Mouse (Mus musculus): ENCODE measurements around the gene Ccdc189.

The Ccdc189 gene

GRCm38 (mm10) chr7:127592575-127592974 is 4.2 kb upstream of the Ccdc189 start:
- no peak for DNase-seq (ENCODE audit: extremely low read depth, low read depth)

DNA sequence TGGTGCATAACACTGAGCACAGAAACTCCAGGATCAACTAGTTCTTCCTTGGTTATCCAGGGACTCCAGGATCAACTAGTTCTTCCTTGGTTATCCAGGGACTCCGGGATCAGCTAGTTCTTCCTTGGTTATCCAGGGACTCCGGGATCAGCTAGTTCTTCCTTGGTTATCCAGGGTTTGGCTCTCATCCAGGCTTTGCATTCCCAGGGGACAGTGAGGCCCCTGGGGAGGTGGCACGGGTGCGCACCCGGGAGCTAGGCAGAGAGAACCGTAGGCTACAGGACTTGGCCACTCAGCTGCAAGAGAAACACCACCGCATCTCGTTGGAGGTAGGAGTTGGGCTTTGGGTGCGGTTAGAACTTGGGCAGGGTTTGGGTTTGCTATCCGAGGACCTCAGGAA is 2.7 kb upstream of the Ccdc189 start:
- DNase-seq (ENCODE audit: extremely low read depth, low read depth), result no peak

- no peak for DNase-seq (ENCODE audit: extremely low read depth, low read depth)
Observed at GRCm38 (mm10) chr7:127589637-127590036, 1.2 kb upstream of the Ccdc189 start.

DNA sequence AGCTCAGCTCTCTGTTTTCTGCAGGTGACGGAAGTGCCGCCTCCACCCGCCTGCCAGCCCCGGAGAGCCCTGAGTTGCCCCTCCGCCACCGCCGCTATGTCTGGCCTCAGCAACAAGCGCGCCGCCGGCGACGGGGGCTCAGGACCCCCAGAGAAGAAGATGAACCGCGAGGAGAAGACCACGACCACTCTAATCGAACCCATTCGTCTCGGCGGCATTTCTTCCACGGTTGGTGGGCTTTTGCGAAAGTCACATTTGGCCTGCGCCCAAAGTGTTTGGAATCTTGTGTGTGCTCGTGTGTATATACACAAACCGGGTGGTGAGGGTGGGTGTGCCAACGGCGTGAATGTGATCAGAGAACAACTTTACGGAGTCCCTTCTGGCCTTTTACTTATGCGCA is 506 bp upstream of the Ccdc189 start:
- DNase-seq (ENCODE audit: extremely low read depth, low read depth), result no peak

GRCm38 (mm10) chr7:127587196-127587595 is 1.2 kb downstream of the Ccdc189 start:
- no peak for DNase-seq (ENCODE audit: extremely low read depth, low read depth)

- peak; percentile 50 for DNase-seq (ENCODE audit: extremely low read depth, low read depth)
Observed at GRCm38 (mm10) chr7:127586149-127586548, 2.2 kb downstream of the Ccdc189 start.

DNA sequence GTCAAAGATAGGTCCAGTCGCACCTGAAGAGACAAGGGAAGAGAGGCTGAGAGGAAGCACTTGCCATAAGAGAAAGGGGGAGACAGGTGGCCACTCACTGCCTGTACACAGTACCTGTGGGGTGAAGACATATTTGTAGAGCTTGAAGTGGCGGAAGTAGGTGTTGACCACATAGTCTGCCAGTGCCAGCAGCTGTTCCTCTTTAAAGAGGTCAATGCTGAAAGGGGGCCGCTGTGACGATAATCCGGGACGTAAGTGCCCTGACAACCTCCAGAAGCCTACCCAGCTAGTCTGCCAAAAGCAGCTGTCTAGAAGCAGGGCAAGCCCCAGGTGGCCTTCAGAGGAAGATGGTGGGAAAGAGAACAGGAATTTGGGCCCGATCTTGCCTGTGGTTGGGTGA is 3.4 kb downstream of the Ccdc189 start:
- DNase-seq (ENCODE audit: extremely low read depth, low read depth), result no peak

- no peak for DNase-seq (ENCODE audit: extremely low read depth, low read depth)
Observed at GRCm38 (mm10) chr7:127583260-127583659, 5.1 kb downstream of the Ccdc189 start.

- no peak for DNase-seq (ENCODE audit: extremely low read depth, low read depth)
Observed at GRCm38 (mm10) chr7:127574115-127574514, 14.3 kb downstream of the Ccdc189 start.

DNA sequence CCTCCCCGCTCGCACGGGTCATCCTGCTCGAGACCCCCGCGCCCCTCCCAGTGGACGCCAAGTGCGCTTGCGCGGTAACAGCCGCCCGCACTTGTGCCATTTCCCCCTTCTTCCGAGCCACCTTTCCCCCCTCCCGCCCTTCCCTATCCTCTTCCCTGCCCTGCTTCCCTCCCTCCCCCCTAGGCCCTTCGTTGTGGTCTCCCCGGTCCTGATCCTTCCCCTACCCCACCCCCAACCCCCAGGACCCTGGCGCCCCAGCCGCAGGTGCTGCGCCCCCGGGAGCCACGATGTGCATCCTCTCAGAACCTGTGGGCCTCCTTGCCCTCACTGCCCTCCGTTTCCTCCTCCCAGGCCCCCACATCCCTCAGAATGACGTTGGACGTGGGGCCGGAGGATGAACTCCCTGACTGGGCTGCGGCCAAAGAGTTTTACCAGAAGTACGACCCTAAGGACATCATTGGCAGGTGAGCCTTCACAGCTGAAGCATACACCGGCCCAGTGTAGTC is 14.8 kb downstream of the Ccdc189 start:
- no peak for DNase-seq (ENCODE audit: extremely low read depth, low read depth)

- DNase-seq (ENCODE audit: extremely low read depth, low read depth), result peak; percentile 99
Observed at GRCm38 (mm10) chr7:127572895-127573471, 15.4 kb downstream of the Ccdc189 start, which contains the start of gene Phkg2. Gene Phkg2 (plus strand): TSS chr7:127573340.

GRCm38 (mm10) chr7:127564381-127565150 is 23.8 kb downstream of the Ccdc189 start:
- DNase-seq (ENCODE audit: extremely low read depth, low read depth), result no peak

DNA sequence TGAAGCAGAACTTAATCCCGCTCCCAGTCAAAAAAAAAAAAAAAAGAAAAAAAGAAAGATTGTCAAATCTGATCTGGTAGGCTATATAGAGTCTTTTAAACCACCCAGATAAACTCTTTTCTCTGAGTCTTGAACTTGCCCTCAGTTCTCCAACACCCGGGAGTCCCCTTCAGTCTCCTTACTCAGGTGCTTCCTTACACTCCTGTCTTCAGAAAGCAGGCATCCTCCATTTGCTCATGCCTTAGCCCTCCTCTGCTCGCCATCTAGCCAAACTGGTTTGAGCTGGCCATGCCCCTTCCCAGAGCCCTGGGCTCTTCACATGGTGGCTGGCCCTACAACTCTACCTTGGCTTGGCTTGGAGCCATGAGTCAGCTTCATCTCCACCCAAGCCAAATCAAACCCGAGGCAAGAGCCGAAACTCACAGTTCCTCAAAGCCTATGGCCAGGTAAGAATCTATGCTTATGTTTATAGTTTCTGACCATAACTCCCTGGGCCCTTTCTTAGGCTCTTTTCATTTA is 27.0 kb downstream of the Ccdc189 start, which contains the start of gene Tmem265:
TSS of gene Tmem265 (plus strand) at position 51 of the 519 bp plus-strand sequence.
- no peak for DNase-seq (ENCODE audit: extremely low read depth, low read depth)

DNA sequence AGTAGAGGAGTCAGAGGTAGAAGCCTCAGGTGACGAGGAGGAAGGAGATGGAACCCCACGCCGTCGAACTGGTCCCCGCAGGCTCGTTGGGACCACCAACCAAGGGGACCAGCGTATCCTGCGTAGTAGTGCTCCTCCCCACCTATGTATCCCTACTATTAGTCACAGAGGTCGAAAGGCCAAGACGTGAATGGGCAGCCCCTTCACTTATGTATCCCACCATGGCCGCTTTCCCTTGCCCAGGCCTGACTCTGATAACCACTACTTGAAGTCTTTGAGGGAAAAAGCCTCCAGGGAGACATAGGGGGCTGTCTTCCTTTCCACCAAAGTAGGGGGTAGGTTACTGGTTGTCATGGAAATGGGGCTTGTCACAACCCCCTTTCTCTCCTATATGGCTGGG is 27.8 kb downstream of the Ccdc189 start:
- DNase-seq (ENCODE audit: extremely low read depth, low read depth), result no peak

DNA sequence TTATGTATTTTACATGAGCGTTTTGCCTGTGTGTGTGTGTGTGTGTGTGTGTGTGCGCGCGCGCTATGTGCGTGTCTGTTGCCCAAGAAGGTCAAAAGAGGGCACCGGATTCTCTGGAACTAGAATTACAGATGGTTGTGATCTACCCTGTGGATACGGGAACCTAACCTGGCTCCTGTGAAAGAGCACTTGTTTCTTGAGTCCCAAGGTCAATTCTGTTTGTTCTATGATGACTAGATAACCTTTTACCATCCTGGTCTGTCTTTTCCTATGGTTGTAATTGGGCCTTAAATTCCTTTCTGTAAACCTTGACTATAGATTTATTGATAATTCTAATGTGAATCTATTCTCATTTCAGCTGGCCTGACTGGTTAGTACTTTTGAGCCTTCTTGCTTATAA is 36.8 kb downstream of the Ccdc189 start:
- DNase-seq (ENCODE audit: extremely low read depth, low read depth), result no peak

GRCm38 (mm10) chr7:127549116-127549835 is 39.1 kb downstream of the Ccdc189 start:
- no peak for DNase-seq (ENCODE audit: extremely low read depth, low read depth)

GRCm38 (mm10) chr7:127541671-127542070 is 46.7 kb downstream of the Ccdc189 start:
- no peak for DNase-seq (ENCODE audit: extremely low read depth, low read depth)

Data from MEL-GATA-1-ER (cell line).